33 mouse cellular contexts compared by ENCODE assay signal in genomic region chr16:21116078-21116477, GRCm38 (mm10). TPM values are rescaled to one million over a fixed set of nuclear protein-coding genes. Genes with fewer than 3 reads are reported as not detected.
"Had no signal": no experiment of that assay in that cellular context is flagged by ENCODE, and none has a peak within 500 bp of the region (broad histone marks: within the 10 kb centered on the region; RNA-seq: fewer than 3 reads in every experiment).

No protein-coding gene starts in this region.

- H3K36me3 ChIP-seq: heart, embryonic 13.5 days; heart, embryonic 15.5 days; hindbrain, embryonic 13.5 days; hindbrain, embryonic 15.5 days; kidney, embryonic 15.5 days; limb, embryonic 13.5 days; limb, embryonic 15.5 days had no signal

- H3K9me3 ChIP-seq: heart, embryonic 13.5 days; heart, embryonic 15.5 days; hindbrain, embryonic 13.5 days; hindbrain, embryonic 15.5 days; kidney, embryonic 15.5 days; limb, embryonic 13.5 days; limb, embryonic 15.5 days had no signal

- H3K4me3 ChIP-seq: gastrocnemius, adult 2 months; heart, embryonic 13.5 days; heart, embryonic 15.5 days; hindbrain, embryonic 13.5 days; hindbrain, embryonic 15.5 days; kidney, embryonic 15.5 days; limb, embryonic 13.5 days; limb, embryonic 15.5 days had no signal

- H3K4me2 ChIP-seq: heart, embryonic 11.5 days; heart, embryonic 13.5 days; heart, embryonic 15.5 days; hindbrain, embryonic 13.5 days; hindbrain, embryonic 15.5 days; kidney, embryonic 15.5 days; limb, embryonic 13.5 days; limb, embryonic 15.5 days had no signal

- H3K4me1 ChIP-seq: heart, embryonic 13.5 days; heart, embryonic 15.5 days; hindbrain, embryonic 13.5 days; hindbrain, embryonic 15.5 days; kidney, embryonic 15.5 days; limb, embryonic 13.5 days; limb, embryonic 15.5 days had no signal

- DNase-seq: gastrocnemius, adult 2 months; gastrocnemius, postnatal 10 days; gastrocnemius, postnatal 25 days; heart, adult 18-20 months; heart, postnatal 14 days; heart, postnatal 36 days; kidney, adult 11 months; kidney, adult 2 months; kidney, adult 9 months; kidney, postnatal 14 days; kidney, postnatal 36 days; layer of hippocampus, adult 9-11 months; layer of hippocampus, postnatal 36 days; left cerebral cortex, postnatal 4 days had no signal

- H3K27me3 ChIP-seq: heart, embryonic 13.5 days; heart, embryonic 15.5 days; hindbrain, embryonic 13.5 days; hindbrain, embryonic 15.5 days; kidney, embryonic 15.5 days; limb, embryonic 13.5 days; limb, embryonic 15.5 days had no signal

- ATAC-seq: hindbrain, postnatal 0 days had no signal

- H3K9ac ChIP-seq: heart, embryonic 13.5 days; heart, embryonic 15.5 days; hindbrain, embryonic 13.5 days; hindbrain, embryonic 15.5 days; kidney, embryonic 15.5 days; limb, embryonic 13.5 days; limb, embryonic 15.5 days had no signal

- H3K27ac ChIP-seq: gastrocnemius, adult 2 months; heart, embryonic 13.5 days; heart, embryonic 15.5 days; hindbrain, embryonic 13.5 days; hindbrain, embryonic 15.5 days; hindbrain, postnatal 0 days; kidney, embryonic 15.5 days; kidney, postnatal 0 days; limb, embryonic 13.5 days; limb, embryonic 15.5 days had no signal

RNA-seq across cellular contexts. Expression of gene Teddm3, which starts 37.7 kb away (rescaled TPM):
- total RNA-seq: gastrocnemius, adult 2 months; gastrocnemius, postnatal 10 days; gastrocnemius, postnatal 25 days; gastrocnemius, postnatal 4 days; granulocyte monocyte progenitor cell, adult 5-6 weeks; heart, adult 18-20 months; heart, adult 8-10 months; heart, postnatal 14 days; heart, postnatal 36 days; hematopoietic stem cell, adult 5-6 weeks; liver, adult 2 months had no signal
- polyA plus RNA-seq: heart, embryonic 11.5 days; heart, embryonic 13.5 days; heart, embryonic 15.5 days; heart, postnatal 0 days; hindbrain, embryonic 11.5 days; intestine, embryonic 14.5 days; kidney, adult 2 months; kidney, embryonic 15.5 days; kidney, postnatal 0 days; limb, embryonic 11.5 days; limb, embryonic 13.5 days; liver, adult 2 months had no signal
